Mouse (Mus musculus): ENCODE measurements at regions not wholly inside any gene's neighbourhood (a gene's known extent, or its start where the extent isn't known, plus 50 kb on each side); places are given as distances from the start of the nearest gene placed in this dataset.

DNA sequence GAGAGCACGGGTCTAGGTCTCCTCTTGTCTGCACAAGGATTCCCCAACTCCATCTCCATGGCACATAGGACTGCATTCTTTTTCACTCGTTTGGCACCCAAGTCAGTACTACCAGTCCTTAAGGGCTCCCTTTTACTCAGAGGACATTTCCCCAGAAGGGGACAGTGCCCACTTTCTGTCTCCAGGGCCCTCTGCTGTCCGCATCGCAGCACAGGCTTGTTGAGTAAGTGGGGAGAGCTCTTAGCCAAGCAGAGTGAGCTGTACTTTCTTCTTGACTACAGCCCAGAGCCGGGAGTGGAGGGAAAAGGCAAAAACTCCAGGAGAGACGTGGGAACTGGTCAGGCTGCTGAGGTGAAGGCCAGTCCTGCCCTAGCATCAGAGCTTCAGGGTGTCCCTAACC is 69.5 kb upstream of the Agap1 start:
- H3K79me2 ChIP-seq (ENCODE audit: control insufficient read depth, insufficient read depth, low read length, poor library complexity): no peaks in the 10 kb centered on the region
- no peak overlapping the region for H3K27ac ChIP-seq (ENCODE audit: control insufficient read depth, low read depth, low read length)
- TF ChIP-seq ZMIZ1 (IDR thresholded peaks at IDR 0.05; ENCODE audit: low read depth, low read length) (no peak), NRF1 (IDR thresholded peaks at IDR 0.05; ENCODE audit: insufficient read depth, low read depth, low read length, poor library complexity, severe bottlenecking) (no peak), RCOR1 (IDR thresholded peaks at IDR 0.05; ENCODE audit: low read depth, low read length) (no peak), ZC3H11A (IDR thresholded peaks at IDR 0.05; ENCODE audit: low read depth, low read length) (no peak), MAX (IDR thresholded peaks at IDR 0.05; ENCODE audit: low read length) (no peak), POLR2A (IDR thresholded peaks at IDR 0.05; ENCODE audit: control insufficient read depth in 1 of 2, insufficient read depth in 1 of 2, low read depth in 1 of 2, low read length in 2 of 2, poor library complexity in 1 of 2) (no peak), HCFC1 (IDR thresholded peaks at IDR 0.05; ENCODE audit: low read depth, low read length) (no peak), ZKSCAN1 (IDR thresholded peaks at IDR 0.05; ENCODE audit: low read depth, low read length) (no peak), TBP (IDR thresholded peaks at IDR 0.05; ENCODE audit: low read depth, low read length) (no peak), USF1 (IDR thresholded peaks at IDR 0.05; ENCODE audit: low read depth, low read length) (no peak), MYB (IDR thresholded peaks at IDR 0.05; ENCODE audit: low read depth, low read length) (no peak)
- H3K27me3 ChIP-seq (ENCODE audit: control insufficient read depth in 1 of 2, insufficient read depth in 2 of 2, low read length in 2 of 2): no peaks in the 10 kb centered on the region
- H3K4me1 ChIP-seq (ENCODE audit: control insufficient read depth in 1 of 2, insufficient read depth in 2 of 2, low read length in 2 of 2): no peaks in the 10 kb centered on the region
- no peak overlapping the region for H3K9ac ChIP-seq (ENCODE audit: control insufficient read depth, low read depth, low read length, poor library complexity, severe bottlenecking)
- no peaks in the 10 kb centered on the region for H3K36me3 ChIP-seq (ENCODE audit: control insufficient read depth in 1 of 2, insufficient read depth in 2 of 2, low read length in 2 of 2)
- DNase-seq (ENCODE audit: low read depth, low spot score): no peak
- 0 out of 2 replicates have a peak, but pooled peaks cover 2% of the 10 kb centered on the region for H3K9me3 ChIP-seq (replicated peaks; ENCODE audit: insufficient read depth, low read length)
- H3K4me3 ChIP-seq (ENCODE audit: control insufficient read depth in 1 of 2, insufficient read depth in 1 of 2, low read depth in 2 of 2, low read length in 2 of 2): no peak overlapping the region

DNA sequence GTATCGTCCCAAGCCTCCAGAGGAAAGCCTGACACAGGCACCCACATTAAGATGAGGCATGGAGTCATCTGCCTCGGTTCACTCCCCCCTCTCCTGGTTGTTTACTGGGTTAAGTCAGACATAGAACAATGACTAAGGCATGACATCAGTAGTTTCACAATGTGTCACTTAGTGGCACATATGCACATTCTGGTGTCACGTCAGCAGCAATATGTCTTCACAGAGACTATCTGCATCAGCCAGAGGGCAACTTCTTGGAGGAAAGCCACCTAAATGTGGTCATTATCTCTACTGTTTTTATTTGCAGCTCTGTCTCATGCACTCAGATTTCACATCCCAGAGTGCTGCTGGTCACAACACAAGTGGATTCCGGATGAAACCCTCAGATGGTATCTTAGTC is 61.9 kb upstream of the Agap1 start:
- DNase-seq (ENCODE audit: low read depth, low spot score): no peak
- TF ChIP-seq UBTF (IDR thresholded peaks at IDR 0.05; ENCODE audit: borderline replicate concordance, insufficient read depth, low read depth, low read length): no peak
- TF ChIP-seq GATA1 (IDR thresholded peaks at IDR 0.05; ENCODE audit: low read depth, low read length): no peak
- no peak for TF ChIP-seq TBP (IDR thresholded peaks at IDR 0.05; ENCODE audit: low read depth, low read length)
- no peak for TF ChIP-seq POLR2AphosphoS2 (IDR thresholded peaks at IDR 0.05; ENCODE audit: low read length)
- no peak for TF ChIP-seq MAFK (IDR thresholded peaks at IDR 0.05; ENCODE audit: borderline replicate concordance, low read depth, low read length)
- TF ChIP-seq MYC (IDR thresholded peaks at IDR 0.05; ENCODE audit: low read depth, low read length): no peak
- TF ChIP-seq SIN3A (IDR thresholded peaks at IDR 0.05; ENCODE audit: low read length): no peak
- no peaks in the 10 kb centered on the region for H3K36me3 ChIP-seq (ENCODE audit: control insufficient read depth in 1 of 2, insufficient read depth in 2 of 2, low read length in 2 of 2)
- H3K27me3 ChIP-seq (ENCODE audit: control insufficient read depth in 1 of 2, insufficient read depth in 2 of 2, low read length in 2 of 2): no peaks in the 10 kb centered on the region
- H3K4me3 ChIP-seq (ENCODE audit: control insufficient read depth in 1 of 2, insufficient read depth in 1 of 2, low read depth in 2 of 2, low read length in 2 of 2): no peak overlapping the region
- no peak overlapping the region for H3K27ac ChIP-seq (ENCODE audit: control insufficient read depth, low read depth, low read length)
- no peaks in the 10 kb centered on the region for H3K9me3 ChIP-seq (replicated peaks; ENCODE audit: insufficient read depth, low read length)
- no peaks in the 10 kb centered on the region for H3K4me1 ChIP-seq (ENCODE audit: control insufficient read depth in 1 of 2, insufficient read depth in 2 of 2, low read length in 2 of 2)
- H3K9ac ChIP-seq (ENCODE audit: control insufficient read depth, low read depth, low read length, poor library complexity, severe bottlenecking): no peak overlapping the region
- H3K79me2 ChIP-seq (ENCODE audit: control insufficient read depth, insufficient read depth, low read length, poor library complexity): no peaks in the 10 kb centered on the region
